Mouse (Mus musculus) MEL (cell line): ENCODE results near the gene Ccser1. TPM values are rescaled to one million over a fixed set of nuclear protein-coding genes. Genes with fewer than 3 reads are reported as not detected.

ENCODE experiments used
- DNase-seq: peaks from one replicate; pipeline ENCODE4 v3.0.0; 2011; ENCODE audit warnings: low read depth, low spot score
- H3K27ac ChIP-seq: 2 replicates; pipeline ENCODE4 v1.5.1; 2012; ENCODE audit warnings: low read depth, mild to moderate bottlenecking, control low read depth, low read length, moderate library complexity; ENCODE audit not compliant: control insufficient read depth
- H3K27me3 ChIP-seq, 2 experiments: fragments of 150-350 bp in 1 of 2; sonication (generic) in 1 of 2; 2 replicates each; pipeline ENCODE4 v1.6.1; 2012; ENCODE audit warnings: low read length in 2 of 2, mild to moderate bottlenecking in 2 of 2, improper control_type of control experiment in 1 of 2, moderate library complexity in 1 of 2; ENCODE audit not compliant: insufficient read depth in 2 of 2, control insufficient read depth in 1 of 2
- H3K36me3 ChIP-seq, 2 experiments: 2 replicates each; pipeline ENCODE4 v1.6.1; 2012 to 2014; ENCODE audit warnings: low read length in 2 of 2, improper control_type of control experiment in 1 of 2, inconsistent platforms in 1 of 2, mild to moderate bottlenecking in 1 of 2; ENCODE audit not compliant: insufficient read depth in 2 of 2, control insufficient read depth in 1 of 2
- H3K4me1 ChIP-seq, 2 experiments: fragments of 150-350 bp in 1 of 2; sonication (generic) in 1 of 2; 2 replicates each; pipeline ENCODE4 v1.6.1; 2012; ENCODE audit warnings: low read length in 2 of 2, improper control_type of control experiment in 1 of 2, mild to moderate bottlenecking in 1 of 2; ENCODE audit not compliant: insufficient read depth in 2 of 2, control insufficient read depth in 1 of 2
- H3K4me3 ChIP-seq, 2 experiments: fragments of 150-350 bp in 1 of 2; sonication (generic) in 1 of 2; 2 replicates each; pipeline ENCODE4 v1.5.1; 2012; ENCODE audit warnings: low read depth in 2 of 2, low read length in 2 of 2, mild to moderate bottlenecking in 2 of 2, moderate library complexity in 2 of 2, control low read depth in 1 of 2, improper control_type of control experiment in 1 of 2; ENCODE audit not compliant: control insufficient read depth in 1 of 2, insufficient read depth in 1 of 2
- H3K79me2 ChIP-seq: 2 replicates; pipeline ENCODE4 v1.6.1; 2012; ENCODE audit warnings: mild to moderate bottlenecking, low read length, moderate library complexity; ENCODE audit not compliant: control insufficient read depth, poor library complexity, insufficient read depth
- H3K9ac ChIP-seq: 2 replicates; pipeline ENCODE4 v1.6.1; 2012; ENCODE audit warnings: low read depth, mild to moderate bottlenecking, control low read depth, low read length, moderate library complexity; ENCODE audit not compliant: control insufficient read depth, poor library complexity, severe bottlenecking
- H3K9me3 ChIP-seq: fragments of 150-350 bp; sonication (generic); replicated peaks from 2 replicates; pipeline ENCODE4 v1.6.1; 2012; ENCODE audit warnings: mild to moderate bottlenecking, low read length, improper control_type of control experiment, moderate library complexity; ENCODE audit not compliant: insufficient read depth
- BHLHE40 ChIP-seq: IDR thresholded peaks from 2 replicates; pipeline ENCODE4 v1.6.1; 2012; ENCODE audit warnings: low read depth, mild to moderate bottlenecking, inconsistent platforms, low read length, improper control_type of control experiment, borderline replicate concordance
- CHD2 ChIP-seq: IDR thresholded peaks from 2 replicates; pipeline ENCODE4 v1.6.1; 2011; ENCODE audit warnings: low read length, improper control_type of control experiment
- CTCF ChIP-seq, 3 experiments: IDR thresholded peaks in 2 of 3; conservative IDR thresholded peaks in 1 of 3; 2 replicates each; pipeline ENCODE4 v1.5.1; 2011 to 2012; ENCODE audit warnings: low read length in 3 of 3, low read depth in 2 of 3, mild to moderate bottlenecking in 2 of 3, improper control_type of control experiment in 1 of 3, inconsistent platforms in 1 of 3, mixed read lengths in 1 of 3, moderate library complexity in 1 of 3; ENCODE audit not compliant: control insufficient read depth in 1 of 3, insufficient read depth in 1 of 3, poor library complexity in 1 of 3, severe bottlenecking in 1 of 3
- ELF1 ChIP-seq: IDR thresholded peaks from 2 replicates; pipeline ENCODE4 v1.6.1; 2014; ENCODE audit warnings: low read depth, mild to moderate bottlenecking, inconsistent platforms, low read length, improper control_type of control experiment, moderate library complexity
- GABPA ChIP-seq: IDR thresholded peaks from 2 replicates; pipeline ENCODE4 v1.6.1; 2012; ENCODE audit warnings: low read depth, mild to moderate bottlenecking, inconsistent platforms, low read length, improper control_type of control experiment, moderate library complexity
- JUND ChIP-seq: IDR thresholded peaks from 2 replicates; pipeline ENCODE4 v1.6.1; 2011; ENCODE audit warnings: low read depth, mild to moderate bottlenecking, improper control_type of control experiment, low read length
- MAX ChIP-seq: IDR thresholded peaks from 2 replicates; pipeline ENCODE4 v1.6.1; 2011; ENCODE audit warnings: low read length, improper control_type of control experiment
- MAZ ChIP-seq: IDR thresholded peaks from 2 replicates; pipeline ENCODE4 v1.6.1; 2012; ENCODE audit warnings: low read depth, mild to moderate bottlenecking, inconsistent platforms, low read length, improper control_type of control experiment
- MEF2A ChIP-seq: IDR thresholded peaks from 2 replicates; pipeline ENCODE4 v1.6.1; 2014; ENCODE audit warnings: low read depth, mild to moderate bottlenecking, inconsistent platforms, low read length, improper control_type of control experiment; ENCODE audit not compliant: poor library complexity, insufficient replicate concordance, severe bottlenecking; ENCODE audit errors: extremely low read depth
- MYB ChIP-seq: IDR thresholded peaks from 2 replicates; pipeline ENCODE4 v1.6.1; 2011; ENCODE audit warnings: mild to moderate bottlenecking, low read depth, low read length, improper control_type of control experiment
- NELFE ChIP-seq: IDR thresholded peaks from 2 replicates; pipeline ENCODE4 v1.6.1; 2011; ENCODE audit warnings: low read depth, low read length, improper control_type of control experiment
- POLR2AphosphoS5 ChIP-seq: IDR thresholded peaks from 2 replicates; pipeline ENCODE4 v1.6.1; 2012; ENCODE audit warnings: low read depth, borderline replicate concordance, mild to moderate bottlenecking, inconsistent platforms, low read length, moderate library complexity, mixed read lengths
- RAD21 ChIP-seq: IDR thresholded peaks from 2 replicates; pipeline ENCODE4 v1.6.1; 2011; ENCODE audit warnings: mild to moderate bottlenecking, low read depth, low read length, improper control_type of control experiment
- RCOR1 ChIP-seq: IDR thresholded peaks from 2 replicates; pipeline ENCODE4 v1.6.1; 2012; ENCODE audit warnings: low read depth, mild to moderate bottlenecking, inconsistent platforms, low read length, improper control_type of control experiment
- SIN3A ChIP-seq: IDR thresholded peaks from 2 replicates; pipeline ENCODE4 v1.6.1; 2012; ENCODE audit warnings: low read length, improper control_type of control experiment, inconsistent platforms
- SMC3 ChIP-seq: IDR thresholded peaks from 2 replicates; pipeline ENCODE4 v1.6.1; 2011; ENCODE audit warnings: low read depth, low read length, improper control_type of control experiment
- TBP ChIP-seq: IDR thresholded peaks from 2 replicates; pipeline ENCODE4 v1.8.0; 2011; ENCODE audit warnings: low read depth, low read length, improper control_type of control experiment
- USF1 ChIP-seq: IDR thresholded peaks from 2 replicates; pipeline ENCODE4 v1.6.1; 2014; ENCODE audit warnings: low read depth, mild to moderate bottlenecking, inconsistent platforms, low read length, improper control_type of control experiment, moderate library complexity
- ZC3H11A ChIP-seq: IDR thresholded peaks from 2 replicates; pipeline ENCODE4 v1.6.1; 2012; ENCODE audit warnings: low read depth, mild to moderate bottlenecking, inconsistent platforms, low read length, improper control_type of control experiment
- ZMIZ1 ChIP-seq: IDR thresholded peaks from 2 replicates; pipeline ENCODE4 v1.6.1; 2012; ENCODE audit warnings: low read depth, mild to moderate bottlenecking, inconsistent platforms, low read length, improper control_type of control experiment, moderate library complexity
- ZNF384 ChIP-seq: IDR thresholded peaks from 2 replicates; pipeline ENCODE4 v1.6.1; 2012; ENCODE audit warnings: low read depth, mild to moderate bottlenecking, inconsistent platforms, low read length, improper control_type of control experiment
- polyA plus RNA-seq, 2 experiments: library from polyadenylated mRNA; stranded (reverse) in 1 of 2; unstranded in 1 of 2; fragments of >175 nt in 1 of 2; fragments of >200 nt in 1 of 2; gene quantifications; 2 replicates each; pipeline versions ENCODE4 v1.2.1 to v1.2.4; 2012; ENCODE audit warnings: low replicate concordance in 2 of 2, low read depth in 1 of 2; ENCODE audit not compliant: insufficient read length in 2 of 2, insufficient read depth in 1 of 2, missing spikeins in 1 of 2
- total RNA-seq: library from RNA; depleted of rRNA; stranded (reverse); fragments of 300-350 nt; gene quantifications from 2 replicates; pipeline ENCODE4 v1.2.3, GENCODE M21; 2012

The Ccser1 gene
- total and polyA plus RNA-seq, 3 experiments: not detected

- Histone ChIP-seq H3K9me3 (no peaks in the 10 kb centered on the region), H3K36me3 (no peaks in the 10 kb centered on the region), H3K27ac (no peak overlapping the region), H3K27me3 (no peaks in the 10 kb centered on the region), H3K79me2 (no peaks in the 10 kb centered on the region), H3K4me1 (no peaks in the 10 kb centered on the region), H3K4me3 (no peak overlapping the region), H3K9ac (no peak overlapping the region)
- no peak for DNase-seq
- TF ChIP-seq SMC3 (no peak), BHLHE40 (no peak), MEF2A (no peak), USF1 (no peak), RCOR1 (no peak), MAX (no peak), ELF1 (no peak), JUND (no peak), NELFE (no peak), TBP (no peak), CTCF (IDR thresholded peaks at IDR 0.05 in 2 of 3, conservative IDR thresholded peaks at IDR 0.05 in 1 of 3; ENCODE audit: control insufficient read depth in 1 of 3, insufficient read depth in 1 of 3, low read depth in 2 of 3, low read length in 3 of 3, poor library complexity in 1 of 3, severe bottlenecking in 1 of 3) (no peak), POLR2AphosphoS5 (no peak), RAD21 (no peak), MYB (no peak), ZNF384 (no peak)
Observed at GRCm38 (mm10) chr6:61430881-61431725, 251.0 kb downstream of the Ccser1 start.

GRCm38 (mm10) chr6:61431726-61431984, 251.5 kb downstream of the Ccser1 start:
- Histone ChIP-seq H3K4me3 (no peak overlapping the region), H3K27ac (no peak overlapping the region), H3K27me3 (no peaks in the 10 kb centered on the region), H3K9me3 (no peaks in the 10 kb centered on the region), H3K4me1 (no peaks in the 10 kb centered on the region), H3K9ac (no peak overlapping the region), H3K79me2 (no peaks in the 10 kb centered on the region), H3K36me3 (no peaks in the 10 kb centered on the region)
- TF ChIP-seq BHLHE40 (no peak), CHD2 (no peak), TBP (no peak), ZMIZ1 (no peak), MAZ (no peak), MEF2A (no peak), SIN3A (no peak), GABPA (no peak), ZC3H11A (no peak)
- no peak for DNase-seq
